Mouse (Mus musculus): ENCODE data around the gene Atp6v1f.

DNA sequence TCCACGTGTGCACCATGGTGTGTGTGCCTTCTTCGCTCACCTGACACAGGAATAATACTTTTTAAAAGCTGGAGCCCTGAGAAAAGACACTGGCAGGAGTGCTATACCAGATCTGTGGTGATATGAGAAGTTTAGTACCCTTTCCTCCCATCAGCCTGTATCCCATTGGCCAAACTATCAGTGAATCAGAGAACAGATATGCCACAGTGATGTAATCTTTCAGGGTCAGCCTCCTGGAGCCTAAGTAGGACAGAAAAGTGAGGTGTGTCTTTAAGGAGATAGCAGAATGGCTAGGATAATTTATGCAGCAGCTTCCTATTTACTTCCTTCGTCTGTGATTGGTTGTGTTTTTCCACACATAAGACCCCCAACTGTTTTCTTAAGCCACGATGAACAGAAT is 39.3 kb upstream of the Atp6v1f start:
- TF ChIP-seq GATA1 (IDR thresholded peaks at IDR 0.05; ENCODE audit: borderline replicate concordance, low read length) (no peak), FLI1 (IDR thresholded peaks at IDR 0.05; ENCODE audit: low read length) (no peak)

Data from megakaryocyte, embryonic 14.5 days (primary cell).